Mouse (Mus musculus) limb, embryonic 12.5 days (tissue): ENCODE data around the gene Pitpna. TPM values are rescaled to one million over a fixed set of nuclear protein-coding genes. Genes with fewer than 3 reads are reported as not detected.
A peak's percentile ranks its signal among the peaks of the same experiment; 100 is the strongest.

Experiments used
- ATAC-seq: fragments of 200-750 bp; cut with Nextera tagmentation; 2 replicates; pipeline ENCODE4 v1.8.0; 2017; ENCODE audit warnings: low read depth, moderate TSS enrichment; ENCODE audit not compliant: insufficient number of reproducible peaks, insufficient read depth, low FRiP score, low TSS enrichment
- H3K27ac ChIP-seq: fragments of 300-500 bp; sonication (generic); 2 replicates; pipeline ENCODE4 v1.5.1; 2016; ENCODE audit warnings: mild to moderate bottlenecking, moderate library complexity
- H3K27me3 ChIP-seq: fragments of 300-500 bp; sonication (generic); 2 replicates; pipeline ENCODE4 v1.6.1; 2016; ENCODE audit warnings: mild to moderate bottlenecking, moderate library complexity
- H3K36me3 ChIP-seq: fragments of 300-500 bp; sonication (generic); 2 replicates; pipeline ENCODE4 v1.6.1; 2016; ENCODE audit warnings: mild to moderate bottlenecking, moderate library complexity
- H3K4me1 ChIP-seq: fragments of 300-500 bp; sonication (generic); replicated peaks from 2 replicates; pipeline ENCODE4 v1.6.1; 2016
- H3K4me2 ChIP-seq: fragments of 300-500 bp; sonication (generic); 2 replicates; pipeline ENCODE4 v1.6.1; 2016; ENCODE audit warnings: mild to moderate bottlenecking, moderate library complexity
- H3K4me3 ChIP-seq: fragments of 300-500 bp; sonication (generic); replicated peaks from 2 replicates; pipeline ENCODE4 v1.5.1; 2016; ENCODE audit warnings: mild to moderate bottlenecking
- H3K9ac ChIP-seq: fragments of 300-500 bp; sonication (generic); replicated peaks from 2 replicates; pipeline ENCODE4 v1.6.1; 2016; ENCODE audit warnings: mild to moderate bottlenecking, moderate library complexity
- H3K9me3 ChIP-seq: fragments of 300-500 bp; sonication (generic); 2 replicates; pipeline ENCODE4 v1.6.1; 2016; ENCODE audit warnings: mild to moderate bottlenecking, moderate library complexity
- WGBS: fragments of 180-500 bp; shearing (Covaris S2); methylation state at CpG from one replicate; pipeline ENCODE4 v1.1.7; 2016; 5-methylcytosine and 5-hydroxymethylcytosine counted together
- polyA plus RNA-seq: library from polyadenylated mRNA; unstranded; fragments of >200 nt; fragmentation: Nextera tagmentation; extraction: Ambion mirVana; gene quantifications from 2 replicates; pipeline ENCODE4 v1.2.1, GENCODE M21; 2016

Pitpna gene
- polyA plus RNA-seq, 1 experiment from 2014 or later, result 80.8 TPM

DNA sequence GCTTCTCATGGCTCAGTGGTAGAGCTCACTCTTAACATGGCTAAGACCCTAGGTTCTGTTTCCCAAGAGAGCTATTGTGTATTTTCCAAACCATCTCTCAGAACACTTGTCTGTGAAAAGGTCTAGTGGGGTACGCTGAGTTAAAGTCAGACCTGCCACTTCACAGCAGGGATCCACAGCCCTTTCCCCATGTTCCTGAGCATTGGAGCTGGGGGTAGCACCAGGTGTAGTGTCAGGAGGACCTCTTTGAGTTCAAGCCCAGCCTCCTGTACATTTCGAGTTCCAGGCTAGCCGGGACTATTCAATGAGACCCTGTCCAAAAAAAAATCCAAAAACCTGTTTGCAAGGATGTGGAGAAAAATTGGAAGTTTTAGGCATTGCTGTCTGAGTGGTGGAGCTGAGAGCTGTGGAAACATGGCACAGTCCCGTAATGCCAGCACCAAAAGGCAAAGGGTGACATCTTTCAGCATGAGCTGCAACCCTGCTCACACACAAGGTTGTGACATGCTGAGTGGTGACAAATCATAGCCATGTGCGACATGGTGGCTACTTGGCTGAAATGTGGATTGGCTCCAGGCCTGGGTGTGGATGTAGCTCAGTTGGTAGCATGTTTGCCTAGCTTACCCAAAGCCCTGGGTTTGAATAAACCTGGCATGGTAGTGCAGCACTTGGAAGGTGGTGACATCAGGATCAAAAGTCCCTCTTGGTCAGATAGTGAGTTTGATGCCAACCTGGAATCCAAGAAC lies 13.3 kb upstream of the Pitpna start:
- Histone ChIP-seq H3K9ac (no peak overlapping the region), H3K27me3 (no peaks in the 10 kb centered on the region), H3K9me3 (no peaks in the 10 kb centered on the region), H3K4me3 (no peak overlapping the region), H3K4me1 (peaks cover 18% of the 10 kb centered on the region), H3K27ac (no peak overlapping the region), H3K36me3 (no peaks in the 10 kb centered on the region), H3K4me2 (no peak overlapping the region)
- WGBS, result 81% methylated on average over 5 of the region's 5 CpGs
- no peak for ATAC-seq

DNA sequence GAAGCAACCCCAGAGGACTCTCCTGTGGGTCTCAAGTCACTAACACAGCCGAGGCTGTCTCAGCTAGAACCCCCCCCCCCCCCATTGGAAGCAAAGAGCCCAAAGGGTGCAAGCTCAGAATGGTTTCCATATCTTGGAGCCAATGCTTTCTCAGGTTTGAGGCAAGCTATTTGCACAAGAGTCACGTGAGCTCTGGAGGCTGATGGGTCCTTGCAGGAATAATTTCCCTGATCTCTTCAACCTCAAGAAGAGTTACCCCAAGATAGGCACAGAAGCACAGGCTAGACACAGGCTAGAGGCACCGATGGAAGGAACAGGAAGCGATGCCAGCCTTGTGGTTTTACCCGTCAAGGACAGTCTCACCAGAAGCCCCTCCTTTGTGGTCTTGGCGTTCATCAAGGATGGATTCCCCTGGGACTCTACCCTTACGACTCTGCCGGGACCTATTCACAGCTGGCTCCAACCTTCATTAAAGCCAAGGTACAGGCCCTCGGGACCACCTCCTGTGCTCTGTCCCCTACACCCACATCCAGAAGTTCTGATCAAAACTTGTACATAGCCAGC lies 12.3 kb upstream of the Pitpna start:
- no peak overlapping the region for H3K4me3 ChIP-seq
- H3K9ac ChIP-seq, result no peak overlapping the region
- 84% methylated on average over 9 of the region's 9 CpGs for whole genome bisulfite sequencing
- no peak overlapping the region for H3K27ac ChIP-seq
- H3K4me1 ChIP-seq, result peaks cover 18% of the 10 kb centered on the region
- no peaks in the 10 kb centered on the region for H3K36me3 ChIP-seq
- no peak for ATAC-seq
- no peaks in the 10 kb centered on the region for H3K9me3 ChIP-seq
- no peak overlapping the region for H3K4me2 ChIP-seq
- H3K27me3 ChIP-seq, result no peaks in the 10 kb centered on the region

DNA sequence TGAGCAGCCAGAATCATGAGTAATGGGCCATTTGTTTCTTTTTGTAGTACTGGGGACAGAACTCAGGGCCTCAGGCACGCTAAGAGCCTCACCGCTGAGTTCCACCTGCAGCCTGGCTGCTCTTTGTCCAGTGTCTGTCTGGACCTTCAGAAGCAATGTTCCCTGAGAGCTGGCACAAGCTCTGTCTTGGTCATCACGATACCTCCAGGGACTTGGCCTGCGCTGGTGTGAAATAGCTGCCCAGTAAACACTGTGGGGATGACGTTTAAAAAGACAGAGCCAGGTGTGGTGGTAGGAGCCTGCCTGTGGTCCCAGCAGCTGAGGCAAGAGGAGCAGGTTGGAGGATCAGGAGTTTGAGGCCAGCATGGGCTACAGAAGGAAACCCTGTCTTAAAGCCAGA lies 9.3 kb upstream of the Pitpna start:
- Histone ChIP-seq H3K27me3 (no peaks in the 10 kb centered on the region), H3K36me3 (no peaks in the 10 kb centered on the region), H3K4me2 (no peak overlapping the region), H3K9me3 (no peaks in the 10 kb centered on the region), H3K4me3 (no peak overlapping the region), H3K27ac (no peak overlapping the region), H3K4me1 (no peaks in the 10 kb centered on the region), H3K9ac (no peak overlapping the region)
- WGBS, result 74% methylated on average over 5 of the region's 5 CpGs
- ATAC-seq, result no peak

DNA sequence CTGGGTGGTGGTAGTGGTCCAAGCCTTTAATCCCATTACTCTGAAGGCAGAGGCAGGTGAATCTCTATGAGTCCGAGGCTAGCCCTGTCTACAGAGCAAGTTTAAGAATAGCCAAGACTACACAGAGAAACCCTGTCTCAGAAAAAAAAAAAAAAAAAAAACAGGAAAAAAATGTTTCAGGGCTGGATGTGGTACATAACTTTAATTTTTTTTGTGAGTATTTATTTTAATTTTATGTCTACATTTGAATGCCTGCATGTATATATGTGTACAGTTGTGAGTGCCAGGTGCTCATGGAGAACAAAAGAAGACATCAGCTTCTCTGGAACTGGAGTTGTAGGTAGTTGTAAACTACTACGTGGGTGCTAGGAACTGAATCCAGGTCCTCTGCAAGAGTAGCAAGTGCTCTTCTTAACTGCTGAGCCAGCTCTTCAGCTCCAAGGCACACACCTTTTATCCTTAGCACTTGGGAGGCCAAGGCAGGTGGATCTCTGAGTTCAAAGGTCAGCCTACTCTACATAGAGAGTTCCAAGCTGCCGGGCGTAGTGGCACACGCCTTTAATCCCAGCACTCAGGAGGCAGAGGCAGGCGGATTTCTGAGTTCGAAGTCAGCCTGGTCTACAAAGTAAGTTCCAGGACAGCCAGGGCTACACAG lies 6.3 kb upstream of the Pitpna start:
- no peak for ATAC-seq
- H3K4me1 ChIP-seq, result no peaks in the 10 kb centered on the region
- H3K27me3 ChIP-seq, result no peaks in the 10 kb centered on the region
- 90% methylated on average over 7 of the region's 7 CpGs for WGBS
- H3K9me3 ChIP-seq, result no peaks in the 10 kb centered on the region
- no peak overlapping the region for H3K9ac ChIP-seq
- no peak overlapping the region for H3K4me3 ChIP-seq
- no peak overlapping the region for H3K27ac ChIP-seq
- H3K36me3 ChIP-seq, result no peaks in the 10 kb centered on the region
- no peak overlapping the region for H3K4me2 ChIP-seq

DNA sequence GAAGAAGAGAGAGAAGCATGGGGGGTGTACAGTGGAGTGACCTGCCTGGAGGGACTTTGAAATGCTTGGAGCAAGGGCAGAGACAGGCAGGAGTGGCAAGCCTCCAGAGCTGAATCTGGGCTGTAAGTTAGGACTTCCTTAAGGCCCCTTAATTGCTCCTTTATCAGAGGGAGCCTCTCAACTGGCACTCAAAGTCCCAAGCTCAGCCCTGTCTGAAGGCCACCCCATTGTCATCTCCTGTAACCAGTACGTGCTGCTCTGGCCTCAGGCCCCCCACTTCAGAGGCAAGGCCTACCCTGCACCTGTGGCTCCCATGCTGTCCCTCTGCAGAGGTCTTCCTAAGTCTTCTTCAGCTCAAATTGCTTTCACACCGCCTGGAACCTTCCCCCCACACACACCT lies 4.4 kb upstream of the Pitpna start:
- no peak for ATAC-seq
- H3K27me3 ChIP-seq, result no peaks in the 10 kb centered on the region
- H3K9me3 ChIP-seq, result no peaks in the 10 kb centered on the region
- no peak overlapping the region for H3K4me3 ChIP-seq
- H3K4me1 ChIP-seq, result peaks cover 2% of the 10 kb centered on the region
- no peak overlapping the region for H3K9ac ChIP-seq
- 68% methylated on average over 2 of the region's 2 CpGs for WGBS
- no peaks in the 10 kb centered on the region for H3K36me3 ChIP-seq
- no peak overlapping the region for H3K4me2 ChIP-seq
- no peak overlapping the region for H3K27ac ChIP-seq

- H3K36me3 ChIP-seq, result no peaks in the 10 kb centered on the region
- H3K27ac ChIP-seq, result no peak overlapping the region
- no peak overlapping the region for H3K4me3 ChIP-seq
- H3K4me1 ChIP-seq, result peaks cover 17% of the 10 kb centered on the region
- no peak overlapping the region for H3K9ac ChIP-seq
- 71% methylated on average over 4 of the region's 4 CpGs for WGBS
- ATAC-seq, result no peak
- H3K4me2 ChIP-seq, result no peak overlapping the region
- no peaks in the 10 kb centered on the region for H3K27me3 ChIP-seq
- H3K9me3 ChIP-seq, result no peaks in the 10 kb centered on the region
Measured at GRCm38 (mm10) chr11:75585061-75585460, 2.8 kb upstream of the Pitpna start.

DNA sequence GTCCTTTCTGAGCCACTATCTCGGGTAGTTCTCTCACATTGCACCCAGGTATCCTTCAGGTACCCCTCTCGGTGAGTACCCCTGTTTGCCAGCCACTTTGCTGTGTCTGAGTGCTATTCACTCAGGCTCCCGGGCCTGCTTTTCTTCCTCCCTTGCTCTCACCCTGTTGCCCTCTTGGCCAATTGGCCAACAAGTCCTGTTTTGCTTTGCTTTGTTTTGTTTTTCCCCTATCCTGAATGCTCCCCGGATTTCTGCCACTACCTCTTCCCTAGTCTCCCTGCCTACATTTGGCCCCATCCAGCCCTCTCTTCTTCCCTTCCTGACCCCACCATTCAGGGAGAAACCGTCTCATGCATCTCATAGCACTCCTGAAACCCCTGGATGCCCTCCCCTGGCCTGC lies 1.9 kb upstream of the Pitpna start:
- Histone ChIP-seq H3K9me3 (no peaks in the 10 kb centered on the region), H3K4me2 (no peak overlapping the region), H3K9ac (no peak overlapping the region), H3K27ac (no peak overlapping the region), H3K36me3 (no peaks in the 10 kb centered on the region), H3K4me3 (no peak overlapping the region), H3K4me1 (peaks cover 20% of the 10 kb centered on the region), H3K27me3 (no peaks in the 10 kb centered on the region)
- no peak for ATAC-seq
- WGBS, result 78% methylated on average over 5 of the region's 5 CpGs

DNA sequence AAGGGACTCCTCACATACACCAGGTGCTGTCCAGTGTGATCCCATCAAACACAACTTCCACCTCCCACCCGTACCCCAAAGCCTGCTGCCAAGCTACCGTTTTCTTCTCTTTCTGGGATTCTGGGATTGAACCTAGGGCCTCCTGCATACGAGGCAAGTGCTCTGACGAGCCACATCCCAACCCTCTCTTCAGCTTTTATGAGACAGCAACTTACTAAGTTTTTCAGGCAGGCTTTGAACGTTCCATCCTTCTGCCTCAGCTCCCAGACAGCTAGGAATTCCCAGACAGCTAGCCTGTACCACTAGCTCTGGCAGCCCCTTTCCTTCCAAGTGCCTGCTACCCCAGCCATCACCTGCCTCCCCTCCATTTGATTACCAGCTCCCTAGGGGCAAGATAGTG lies 934 bp upstream of the Pitpna start:
- no peaks in the 10 kb centered on the region for H3K27me3 ChIP-seq
- H3K27ac ChIP-seq, result no peak overlapping the region
- peaks cover under 1% of the 10 kb centered on the region; the same call in 1 of the 2 replicates for H3K36me3 ChIP-seq
- H3K4me3 ChIP-seq, result no peak overlapping the region
- H3K9ac ChIP-seq, result peak overlapping the region; percentile 40; the same call in 1 of the 2 replicates
- H3K9me3 ChIP-seq, result no peaks in the 10 kb centered on the region
- 81% methylated on average over 5 of the region's 5 CpGs for WGBS
- H3K4me2 ChIP-seq, result no peak overlapping the region
- ATAC-seq, result no peak
- H3K4me1 ChIP-seq, result peaks cover 20% of the 10 kb centered on the region

- no peaks in the 10 kb centered on the region for H3K27me3 ChIP-seq
- peaks cover 20% of the 10 kb centered on the region for H3K4me1 ChIP-seq
- peak overlapping the region; percentile 87 for H3K27ac ChIP-seq
- H3K9me3 ChIP-seq, result no peaks in the 10 kb centered on the region
- peaks cover 15% of the 10 kb centered on the region for H3K36me3 ChIP-seq
- ATAC-seq, result peak; percentile 57
- peak overlapping the region; percentile 95 for H3K4me2 ChIP-seq
- peak overlapping the region; percentile 95 for H3K4me3 ChIP-seq
- H3K9ac ChIP-seq, result peak overlapping the region; percentile 97
- 1% methylated on average over 37 of the region's 37 CpGs for WGBS
Measured at GRCm38 (mm10) chr11:75588285-75588941, 516 bp downstream of the Pitpna start.

GRCm38 (mm10) chr11:75592612-75593011 lies 4.7 kb downstream of the Pitpna start:
- Histone ChIP-seq H3K9ac (no peak overlapping the region), H3K27ac (no peak overlapping the region), H3K4me2 (no peak overlapping the region), H3K9me3 (no peaks in the 10 kb centered on the region), H3K4me1 (peaks cover 20% of the 10 kb centered on the region), H3K36me3 (peaks cover 55% of the 10 kb centered on the region), H3K27me3 (no peaks in the 10 kb centered on the region), H3K4me3 (no peak overlapping the region)
- WGBS, result 85% methylated on average over 5 of the region's 5 CpGs
- ATAC-seq, result no peak

- Histone ChIP-seq H3K36me3 (peaks cover 73% of the 10 kb centered on the region), H3K27me3 (no peaks in the 10 kb centered on the region), H3K4me3 (no peak overlapping the region), H3K9me3 (no peaks in the 10 kb centered on the region), H3K4me1 (peaks cover 9% of the 10 kb centered on the region), H3K9ac (no peak overlapping the region), H3K27ac (no peak overlapping the region), H3K4me2 (no peak overlapping the region)
- ATAC-seq, result no peak
- 79% methylated on average over 9 of the region's 9 CpGs for whole genome bisulfite sequencing
Measured at GRCm38 (mm10) chr11:75594431-75594830, 6.5 kb downstream of the Pitpna start.
